Mouse (Mus musculus) myocyte (in vitro differentiated cells): ENCODE measurements around the gene Bet1l. TPM values are rescaled to one million over a fixed set of nuclear protein-coding genes. Genes with fewer than 3 reads are reported as not detected.

Experiments
- H3K27me3 ChIP-seq: one replicate; pipeline ENCODE4 v1.6.1; 2011; ENCODE audit not compliant: control insufficient read depth, insufficient read depth, insufficient read length
- H3K36me3 ChIP-seq: one replicate; pipeline ENCODE4 v1.6.1; 2011; ENCODE audit not compliant: control insufficient read depth, insufficient read depth
- H3K4me2 ChIP-seq: one replicate; pipeline ENCODE4 v1.6.1; 2011; ENCODE audit warnings: low read depth, control low read depth
- H3K4me3 ChIP-seq: one replicate; pipeline ENCODE4 v1.5.1; 2011; ENCODE audit warnings: mild to moderate bottlenecking, control low read depth, moderate library complexity
- H3K79me2 ChIP-seq: one replicate; pipeline ENCODE4 v1.6.1; 2011; ENCODE audit not compliant: control insufficient read depth, insufficient read depth
- H3ac ChIP-seq: one replicate; pipeline ENCODE4 v1.6.1; 2011; ENCODE audit not compliant: control insufficient read depth, insufficient read length
- CEBPB ChIP-seq: IDR thresholded peaks from 2 replicates; pipeline ENCODE4 v1.6.1; 2011; ENCODE audit warnings: mild to moderate bottlenecking, moderate library complexity; ENCODE audit not compliant: poor library complexity, insufficient read depth, severe bottlenecking
- E2F4 ChIP-seq: IDR thresholded peaks from one replicate; pipeline ENCODE4 v1.6.1; 2011; ENCODE audit warnings: mild to moderate bottlenecking, control low read depth, moderate library complexity; ENCODE audit not compliant: insufficient read depth
- MAX ChIP-seq: IDR thresholded peaks from one replicate; pipeline ENCODE4 v1.6.1; 2011; ENCODE audit warnings: low read depth, mild to moderate bottlenecking, control low read depth
- MYOD1 ChIP-seq, 3 experiments: IDR thresholded peaks; one replicate each; pipeline ENCODE4 v1.6.1; 2011; ENCODE audit warnings: control low read depth in 2 of 3, low read depth in 2 of 3, mild to moderate bottlenecking in 2 of 3, moderate library complexity in 1 of 3; ENCODE audit not compliant: insufficient read length in 2 of 3, control insufficient read depth in 1 of 3
- MYOG ChIP-seq, 3 experiments: IDR thresholded peaks; one replicate each; pipeline ENCODE4 v1.6.1; 2011; ENCODE audit warnings: control low read depth in 2 of 3, low read depth in 2 of 3, mild to moderate bottlenecking in 2 of 3; ENCODE audit not compliant: insufficient read length in 2 of 3, control insufficient read depth in 1 of 3, insufficient read depth in 1 of 3
- POLR2A ChIP-seq: IDR thresholded peaks from one replicate; pipeline ENCODE4 v1.6.1; 2011; ENCODE audit warnings: low read depth, mild to moderate bottlenecking, control low read depth, moderate library complexity; ENCODE audit not compliant: insufficient read length
- POLR2AphosphoS2 ChIP-seq: IDR thresholded peaks from one replicate; pipeline ENCODE4 v1.6.1; 2011; ENCODE audit warnings: low read depth, control low read depth; ENCODE audit not compliant: insufficient read length
- REST ChIP-seq: IDR thresholded peaks from one replicate; pipeline ENCODE4 v1.6.1; 2011; ENCODE audit warnings: mild to moderate bottlenecking, control low read depth, moderate library complexity; ENCODE audit not compliant: insufficient read depth, insufficient read length
- SRF ChIP-seq: IDR thresholded peaks from one replicate; pipeline ENCODE4 v1.6.1; 2011; ENCODE audit warnings: low read depth; ENCODE audit not compliant: control insufficient read depth, insufficient read length
- TCF12 ChIP-seq: IDR thresholded peaks from one replicate; pipeline ENCODE4 v1.6.1; 2011; ENCODE audit warnings: mild to moderate bottlenecking, control low read depth; ENCODE audit not compliant: poor library complexity, insufficient read depth, severe bottlenecking
- TCF3 ChIP-seq: IDR thresholded peaks from one replicate; pipeline ENCODE4 v1.6.1; 2011; ENCODE audit warnings: low read depth, control low read depth; ENCODE audit not compliant: insufficient read length
- USF1 ChIP-seq: IDR thresholded peaks from one replicate; pipeline ENCODE4 v1.6.1; 2011; ENCODE audit warnings: low read depth, mild to moderate bottlenecking, control low read depth, moderate library complexity
- polyA plus RNA-seq: library from polyadenylated mRNA; unstranded; fragments of >200 nt; fragmentation: generic; extraction: Trizol; gene quantifications from one replicate; pipeline ENCODE4 v1.2.1, GENCODE M21; 2012; ENCODE audit warnings: missing spikeins

Bet1l gene
- polyA plus RNA-seq, 1 experiment, result 25.8 TPM

DNA sequence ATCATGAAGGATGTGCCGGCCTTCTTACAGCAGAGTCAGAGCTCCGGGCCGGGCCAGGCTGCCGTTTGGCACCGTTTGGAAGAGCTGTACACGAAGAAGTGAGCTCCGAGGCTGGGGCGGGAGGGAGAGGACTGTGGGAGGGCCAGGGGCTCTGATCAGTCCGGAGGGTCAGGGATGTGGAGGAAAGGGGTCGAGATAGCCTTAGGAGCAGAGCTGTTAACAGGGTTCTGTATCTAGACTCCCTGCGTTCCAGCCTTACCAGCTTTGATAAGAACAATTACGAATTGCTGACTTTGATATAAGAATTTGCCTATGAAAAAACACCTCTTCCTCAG is 25.1 kb upstream of the Bet1l start:
- Histone ChIP-seq H3K27me3 (no peaks in the 10 kb centered on the region), H3K4me2 (peak overlapping the region; percentile 69), H3ac (peak overlapping the region; percentile 40), H3K79me2 (peaks cover 38% of the 10 kb centered on the region), H3K36me3 (peaks cover 16% of the 10 kb centered on the region), H3K4me3 (peak overlapping the region; percentile 98)
- TF ChIP-seq POLR2A (no peak), MYOG (IDR thresholded peaks at IDR 0.05; ENCODE audit: control insufficient read depth in 1 of 3, insufficient read depth in 1 of 3, insufficient read length in 2 of 3, low read depth in 2 of 3) (no peak), TCF3 (no peak), USF1 (no peak), POLR2AphosphoS2 (no peak), MAX (no peak), E2F4 (no peak), REST (no peak), TCF12 (no peak), SRF (no peak), MYOD1 (IDR thresholded peaks at IDR 0.05; ENCODE audit: control insufficient read depth in 1 of 3, insufficient read length in 2 of 3, low read depth in 2 of 3) (no peak), CEBPB (no peak)

DNA sequence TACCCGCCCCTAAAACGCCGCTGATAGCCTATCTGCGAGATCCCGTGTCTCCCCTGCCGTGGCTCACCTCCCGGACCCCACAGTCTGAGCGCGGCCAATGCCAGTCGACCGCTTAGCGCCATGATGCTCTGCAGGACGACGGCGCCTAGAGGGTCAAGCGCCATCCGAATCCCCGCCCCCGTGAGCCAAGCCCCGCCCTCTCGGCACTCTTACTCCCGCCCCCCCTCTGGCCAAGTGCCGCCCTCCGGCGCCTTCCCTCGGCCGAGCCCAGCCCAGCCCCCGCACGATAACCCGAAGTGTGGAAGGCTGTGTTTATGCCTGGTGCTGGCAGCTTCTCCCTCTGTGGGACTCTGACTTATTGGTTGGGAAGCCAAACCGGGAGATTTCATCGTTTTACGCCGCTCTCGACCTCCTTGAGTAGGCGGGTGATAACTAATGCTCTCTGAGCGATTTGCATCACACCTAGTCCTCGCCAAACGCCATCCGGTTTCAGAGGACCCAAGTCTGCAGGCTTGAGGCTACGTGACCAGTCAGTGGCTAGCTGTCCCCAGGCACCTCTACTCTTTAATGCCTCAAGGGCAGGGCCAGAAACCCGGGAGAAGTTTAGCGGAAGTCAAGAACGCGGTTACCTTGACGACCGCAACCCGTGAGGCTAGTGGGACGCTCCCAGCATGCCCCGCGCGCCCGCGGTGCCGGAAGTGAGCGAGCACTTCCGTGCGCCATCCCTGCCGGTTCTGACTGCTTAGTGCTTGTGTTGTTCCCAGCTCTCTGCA is 24.5 kb upstream of the Bet1l start, which contains the start of the genes Psmd13 and Sirt3:
Gene Psmd13, plus strand, starts transcription at position 273 of the 773 bp plus-strand sequence.
Gene Sirt3, minus strand, starts transcription at position 614 of the 773 bp plus-strand sequence.
- TF ChIP-seq SRF (no peak), USF1 (peak; percentile 20), POLR2AphosphoS2 (peak; percentile 92), TCF3 (no peak), MYOD1 (IDR thresholded peaks at IDR 0.05; ENCODE audit: control insufficient read depth in 1 of 3, insufficient read length in 2 of 3, low read depth in 2 of 3) (no peak), POLR2A (peak; percentile 95), MAX (no peak), E2F4 (no peak), TCF12 (no peak), MYOG (IDR thresholded peaks at IDR 0.05; ENCODE audit: control insufficient read depth in 1 of 3, insufficient read depth in 1 of 3, insufficient read length in 2 of 3, low read depth in 2 of 3) (no peak), CEBPB (no peak), REST (no peak)
- peaks cover 38% of the 10 kb centered on the region for H3K79me2 ChIP-seq
- peaks cover 10% of the 10 kb centered on the region for H3K36me3 ChIP-seq
- H3K4me2 ChIP-seq, result peak within 1 kb of the TSS; percentile 99
- H3K4me3 ChIP-seq, result peak within 1 kb of the TSS; percentile 98
- no peaks in the 10 kb centered on the region for H3K27me3 ChIP-seq
- peak within 1 kb of the TSS; percentile 40 for H3ac ChIP-seq

GRCm38 (mm10) chr7:140880865-140881515 is 23.6 kb upstream of the Bet1l start:
- H3K79me2 ChIP-seq, result peaks cover 35% of the 10 kb centered on the region
- TF ChIP-seq CEBPB (no peak), E2F4 (no peak), SRF (no peak), MAX (no peak), POLR2A (no peak), USF1 (no peak), MYOG (IDR thresholded peaks at IDR 0.05; ENCODE audit: control insufficient read depth in 1 of 3, insufficient read depth in 1 of 3, insufficient read length in 2 of 3, low read depth in 2 of 3) (no peak), TCF12 (no peak), POLR2AphosphoS2 (no peak), MYOD1 (IDR thresholded peaks at IDR 0.05; ENCODE audit: control insufficient read depth in 1 of 3, insufficient read length in 2 of 3, low read depth in 2 of 3) (no peak), TCF3 (no peak), REST (no peak)
- H3K4me2 ChIP-seq, result peak overlapping the region; percentile 99
- H3ac ChIP-seq, result peak overlapping the region; percentile 40
- peak overlapping the region; percentile 98 for H3K4me3 ChIP-seq
- H3K27me3 ChIP-seq, result no peaks in the 10 kb centered on the region
- peaks cover 4% of the 10 kb centered on the region for H3K36me3 ChIP-seq

GRCm38 (mm10) chr7:140880419-140880818 is 23.0 kb upstream of the Bet1l start:
- H3K4me3 ChIP-seq, result no peak overlapping the region
- no peaks in the 10 kb centered on the region for H3K27me3 ChIP-seq
- peaks cover 3% of the 10 kb centered on the region for H3K36me3 ChIP-seq
- peak overlapping the region; percentile 99 for H3K4me2 ChIP-seq
- TF ChIP-seq MYOD1 (IDR thresholded peaks at IDR 0.05; ENCODE audit: control insufficient read depth in 1 of 3, insufficient read length in 2 of 3, low read depth in 2 of 3) (no peak), E2F4 (no peak), MYOG (IDR thresholded peaks at IDR 0.05; ENCODE audit: control insufficient read depth in 1 of 3, insufficient read depth in 1 of 3, insufficient read length in 2 of 3, low read depth in 2 of 3) (no peak), TCF3 (no peak), POLR2A (no peak), TCF12 (no peak), SRF (no peak), USF1 (no peak), CEBPB (no peak), REST (no peak), POLR2AphosphoS2 (no peak), MAX (no peak)
- H3K79me2 ChIP-seq, result peaks cover 30% of the 10 kb centered on the region
- no peak overlapping the region for H3ac ChIP-seq
